8 mouse cellular contexts compared by ENCODE assay signal in genomic region chr13:67173723-67174055, GRCm38 (mm10). TPM values are rescaled to one million over a fixed set of nuclear protein-coding genes. Genes with fewer than 3 reads are reported as not detected.
DNase-seq lines count a peak whose midpoint lies in the region; ATAC-seq and TF ChIP-seq lines count a peak whose summit lies in the region.

No protein-coding gene starts in this region.

- WGBS in heart, embryonic 15.5 days = 25% methylated on average over 5 of the region's 5 CpGs
- 39% methylated on average over 5 of the region's 5 CpGs for WGBS in hindbrain, embryonic 10.5 days
- 35% methylated on average over 5 of the region's 5 CpGs for WGBS in midbrain, embryonic 10.5 days

- no peak for ATAC-seq in heart, embryonic 15.5 days (replicated peaks; ENCODE audit: insufficient number of reproducible peaks, insufficient read depth, low FRiP score, low read depth)

- peak overlapping the region; percentile 71 for H3K4me2 ChIP-seq in heart, embryonic 15.5 days

- no peak for TF ChIP-seq CTCF in bone marrow macrophage, adult 2 months (IDR thresholded peaks at IDR 0.05; ENCODE audit: low read depth, low read length)

- peaks cover 6% of the 10 kb centered on the region; the same call in 1 of the 2 replicates for H3K36me3 ChIP-seq in heart, embryonic 15.5 days
- H3K36me3 ChIP-seq in hindbrain, embryonic 10.5 days = peaks cover 15% of the 10 kb centered on the region
- peaks cover 4% of the 10 kb centered on the region; the same call in 1 of the 2 replicates for H3K36me3 ChIP-seq in midbrain, embryonic 10.5 days

- 0 out of 2 replicates have a peak overlapping the region, but pooled peaks have one; percentile 70 for H3K9ac ChIP-seq in heart, embryonic 15.5 days

- no peaks in the 10 kb centered on the region for H3K9me3 ChIP-seq in heart, embryonic 15.5 days (replicated peaks)
- H3K9me3 ChIP-seq in hindbrain, embryonic 10.5 days = no peaks in the 10 kb centered on the region
- no peaks in the 10 kb centered on the region for H3K9me3 ChIP-seq in midbrain, embryonic 10.5 days (replicated peaks)

- peak overlapping the region; percentile 80 for H3K4me3 ChIP-seq in heart, embryonic 15.5 days
- H3K4me3 ChIP-seq in bone marrow macrophage, adult 2 months (ENCODE audit: insufficient read depth, low read length) = peak overlapping the region; percentile 98
- peak overlapping the region; percentile 74 for H3K4me3 ChIP-seq in hindbrain, embryonic 10.5 days
- peak overlapping the region; percentile 65 for H3K4me3 ChIP-seq in midbrain, embryonic 10.5 days

- DNase-seq in heart, postnatal 4 days = no peak
- DNase-seq in hindbrain, embryonic 10.5 days (ENCODE audit: low spot score) = no peak
- no peak for DNase-seq in midbrain, embryonic 10.5 days (ENCODE audit: low spot score)
- DNase-seq in right cerebral cortex, postnatal 10 days (ENCODE audit: low spot score in 2 of 2) = no peak
- no peak for DNase-seq in spleen, postnatal 10 days (ENCODE audit: low spot score in 2 of 2)
- no peak for DNase-seq in B cell, adult 2 months

- no peaks in the 10 kb centered on the region for H3K27me3 ChIP-seq in heart, embryonic 15.5 days
- H3K27me3 ChIP-seq in hindbrain, embryonic 10.5 days (ENCODE audit: insufficient read depth, poor library complexity, severe bottlenecking) = no peaks in the 10 kb centered on the region
- no peaks in the 10 kb centered on the region for H3K27me3 ChIP-seq in midbrain, embryonic 10.5 days (ENCODE audit: low read depth, poor library complexity, severe bottlenecking)

- peak overlapping the region; percentile 70; the same call in 1 of the 2 replicates for H3K27ac ChIP-seq in heart, embryonic 15.5 days
- H3K27ac ChIP-seq in bone marrow macrophage, adult 2 months (ENCODE audit: insufficient read depth, low read depth, low read length) = no peak overlapping the region
- no peak overlapping the region for H3K27ac ChIP-seq in hindbrain, embryonic 10.5 days
- H3K27ac ChIP-seq in midbrain, embryonic 10.5 days (replicated peaks) = no peak overlapping the region

- no peak for TF ChIP-seq POLR2A in bone marrow macrophage, adult 2 months (IDR thresholded peaks at IDR 0.05; ENCODE audit: borderline replicate concordance, low read depth, low read length)

- H3K4me1 ChIP-seq in heart, embryonic 15.5 days (replicated peaks) = peaks cover 3% of the 10 kb centered on the region; the same call in 1 of the 2 replicates
- no peaks in the 10 kb centered on the region for H3K4me1 ChIP-seq in bone marrow macrophage, adult 2 months (ENCODE audit: control insufficient read depth, insufficient read depth, low read length)
- H3K4me1 ChIP-seq in hindbrain, embryonic 10.5 days (replicated peaks) = 0 out of 2 replicates have a peak, but pooled peaks cover 2% of the 10 kb centered on the region
- H3K4me1 ChIP-seq in midbrain, embryonic 10.5 days = peaks cover 5% of the 10 kb centered on the region; the same call in 1 of the 2 replicates

RNA-seq across cellular contexts. Expression of gene Rsl1, which starts 0.7 kb away (rescaled TPM):
- 5.9 and 6.2 TPM in 2 replicates for polyA plus RNA-seq in heart, embryonic 15.5 days (2015; fragmentation: Nextera tagmentation; extraction: Ambion mirVana)
- total RNA-seq in heart, postnatal 4 days (2021) = 1 to 10 TPM; 4.0 to 4.8 TPM
- 9.2 and 11.7 TPM in 2 replicates for polyA plus RNA-seq in bone marrow macrophage, adult 2 months (2012; ENCODE audit: insufficient read depth, insufficient read length, missing spikeins)
- polyA plus RNA-seq in hindbrain, embryonic 10.5 days (2016; fragmentation: Nextera tagmentation; extraction: Ambion mirVana) = 5.5 and 6.0 TPM in 2 replicates
- polyA plus RNA-seq in midbrain, embryonic 10.5 days (2016; fragmentation: Nextera tagmentation; extraction: Ambion mirVana) = 6.7 and 6.8 TPM in 2 replicates

RNA-seq across cellular contexts. Expression of gene Zfp455, which starts 20.6 kb away (rescaled TPM):
- polyA plus RNA-seq in heart, embryonic 15.5 days (2015; fragmentation: Nextera tagmentation; extraction: Ambion mirVana) = 1.1 and 1.3 TPM in 2 replicates
- under 1 TPM; 0.92 to 0.98 TPM for total RNA-seq in heart, postnatal 4 days (2021)
- polyA plus RNA-seq in bone marrow macrophage, adult 2 months (2012; ENCODE audit: insufficient read depth, insufficient read length, missing spikeins) = 6.5 and 6.7 TPM in 2 replicates
- 0.78 and 0.97 TPM in 2 replicates for polyA plus RNA-seq in hindbrain, embryonic 10.5 days (2016; fragmentation: Nextera tagmentation; extraction: Ambion mirVana)
- polyA plus RNA-seq in midbrain, embryonic 10.5 days (2016; fragmentation: Nextera tagmentation; extraction: Ambion mirVana) = 1.2 and 1.4 TPM in 2 replicates

RNA-seq across cellular contexts. Expression of gene Zfp759, which starts 52.2 kb away (rescaled TPM):
- polyA plus RNA-seq in heart, embryonic 15.5 days (2015; fragmentation: Nextera tagmentation; extraction: Ambion mirVana) = 1.5 and 1.6 TPM in 2 replicates
- 1 to 10 TPM; 2.0 to 3.1 TPM for total RNA-seq in heart, postnatal 4 days (2021)
- 3.1 and 3.8 TPM in 2 replicates for polyA plus RNA-seq in bone marrow macrophage, adult 2 months (2012; ENCODE audit: insufficient read depth, insufficient read length, missing spikeins)
- polyA plus RNA-seq in hindbrain, embryonic 10.5 days (2016; fragmentation: Nextera tagmentation; extraction: Ambion mirVana) = 1.2 and 1.8 TPM in 2 replicates
- 1.5 and 1.8 TPM in 2 replicates for polyA plus RNA-seq in midbrain, embryonic 10.5 days (2016; fragmentation: Nextera tagmentation; extraction: Ambion mirVana)

RNA-seq across cellular contexts. Expression of gene Rslcan18, which starts 57.6 kb away (rescaled TPM):
- 0.38 TPM in 2 replicates for polyA plus RNA-seq in heart, embryonic 15.5 days (2015; fragmentation: Nextera tagmentation; extraction: Ambion mirVana)
- under 1 TPM in 1 of 2 experiments, not detected in 1; 0.21 TPM for total RNA-seq in heart, postnatal 4 days (2021)
- polyA plus RNA-seq in bone marrow macrophage, adult 2 months (2012; ENCODE audit: insufficient read depth, insufficient read length, missing spikeins) = 0.90 and 1.5 TPM in 2 replicates
- polyA plus RNA-seq in hindbrain, embryonic 10.5 days (2016; fragmentation: Nextera tagmentation; extraction: Ambion mirVana) = 0.45 TPM in 1 of 2 replicates, not detected in the other
- polyA plus RNA-seq in midbrain, embryonic 10.5 days (2016; fragmentation: Nextera tagmentation; extraction: Ambion mirVana) = 0.15 and 0.19 TPM in 2 replicates
